Mouse (Mus musculus) right cerebral cortex, adult 18-20 months (tissue): Measurements from ENCODE around the gene Ctdsp1.

Source experiments
- DNase-seq: peaks from one replicate; pipeline ENCODE4 v3.0.0; 2022; ENCODE audit warnings: mixed read lengths

Gene Ctdsp1

DNA sequence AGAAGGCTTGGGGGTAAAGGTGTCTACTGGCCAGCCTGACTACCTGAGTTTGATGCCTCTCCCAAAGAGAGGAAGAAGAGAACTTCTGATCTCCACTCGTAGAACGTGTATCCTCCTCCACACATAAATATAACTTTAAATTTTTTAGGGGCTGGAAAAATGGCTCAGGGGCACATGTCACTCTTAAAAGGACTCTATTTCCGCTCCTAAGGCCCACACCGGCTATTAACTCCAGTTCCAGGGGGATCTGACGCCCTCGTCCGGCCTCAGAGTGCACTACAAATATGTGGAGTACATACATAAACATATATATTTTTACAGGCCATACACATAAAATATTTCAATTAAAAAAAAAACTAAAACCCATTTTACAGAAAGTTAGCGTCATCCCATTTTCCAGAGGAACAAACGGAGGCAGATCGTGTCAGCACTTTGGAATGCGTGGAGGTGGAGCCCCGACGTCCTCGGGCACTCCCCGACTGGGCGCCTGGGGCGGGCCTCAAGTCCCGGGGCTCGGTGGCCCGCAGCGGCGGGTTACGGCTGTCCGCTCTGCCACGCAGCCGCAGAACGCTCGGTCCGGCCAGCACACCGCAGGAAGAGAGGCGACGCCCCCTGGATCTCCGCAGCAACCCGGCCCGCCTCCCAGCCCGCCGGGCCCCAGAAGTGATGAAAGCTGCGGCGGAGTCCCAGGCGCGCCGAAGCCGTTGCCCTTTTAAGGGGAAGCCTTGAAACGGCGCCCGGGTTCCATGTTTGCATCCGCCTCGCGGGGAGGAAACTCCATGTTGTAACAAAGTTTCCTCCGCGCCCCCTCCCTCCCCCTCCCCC, at the start of gene Ctdsp1:
Gene Ctdsp1 (plus strand): TSS at position 586 of the 825 bp plus-strand sequence.
- DNase-seq: peak; percentile 95

DNA sequence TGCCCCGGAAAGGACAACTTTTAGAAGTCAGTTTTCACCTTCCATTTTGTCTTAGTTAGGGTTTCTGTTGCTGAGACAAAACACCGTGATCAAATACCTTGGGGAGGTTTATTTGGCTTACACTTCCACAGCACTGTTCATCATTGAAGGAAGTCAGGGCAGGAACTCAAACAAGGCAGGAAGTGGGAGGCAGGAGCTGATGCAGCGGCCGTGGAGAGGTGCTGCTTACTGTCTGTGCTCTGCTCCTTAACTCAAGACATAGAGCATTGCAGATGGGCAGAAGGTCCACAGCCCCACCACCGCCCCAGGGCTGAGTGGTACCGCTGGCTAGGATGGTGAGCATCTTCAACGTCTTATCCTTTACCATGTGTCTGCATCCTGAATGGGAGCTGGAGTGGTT, 49.4 kb upstream of the Ctdsp1 start:
- DNase-seq: no peak

DNA sequence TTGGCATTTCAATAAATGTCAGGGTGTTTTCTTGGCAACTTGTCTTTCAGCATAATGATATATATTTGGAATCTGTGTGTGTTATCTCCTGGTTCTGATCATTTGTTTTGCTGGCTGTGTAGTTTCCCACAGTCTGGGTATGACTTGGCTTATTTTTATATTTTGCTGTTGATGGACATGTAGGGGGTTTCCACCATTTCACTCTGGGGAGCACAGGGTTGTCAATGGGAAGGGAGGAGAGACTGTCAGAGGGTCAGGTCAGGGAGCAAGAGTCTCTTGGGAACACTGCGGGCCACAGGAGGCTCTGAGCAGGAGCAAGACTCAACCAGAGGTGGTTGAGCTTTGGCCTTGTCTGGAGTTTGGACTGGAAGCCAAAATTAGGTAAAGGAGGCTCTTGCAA, 49.0 kb upstream of the Ctdsp1 start:
- DNase-seq: no peak

DNA sequence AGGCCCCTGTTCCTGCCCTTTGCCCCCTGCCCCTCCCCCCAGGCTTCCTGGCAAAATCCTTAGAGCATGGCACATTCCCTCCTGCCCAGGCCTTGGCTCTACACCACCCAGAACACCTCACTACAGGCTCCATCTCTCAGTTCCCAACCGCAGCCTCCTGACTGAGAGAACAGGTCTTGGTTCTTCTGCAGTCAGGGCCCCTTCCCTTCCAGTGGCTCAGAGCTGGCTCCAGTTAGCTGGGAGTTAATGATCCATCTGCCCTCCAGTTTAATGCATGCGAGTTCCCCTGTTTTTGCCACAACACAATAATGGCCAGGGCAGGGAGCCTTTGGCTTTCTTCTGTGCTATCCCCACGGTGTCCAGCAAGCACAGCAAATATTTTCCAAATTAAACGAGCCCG, 48.1 kb upstream of the Ctdsp1 start:
- DNase-seq: no peak

DNA sequence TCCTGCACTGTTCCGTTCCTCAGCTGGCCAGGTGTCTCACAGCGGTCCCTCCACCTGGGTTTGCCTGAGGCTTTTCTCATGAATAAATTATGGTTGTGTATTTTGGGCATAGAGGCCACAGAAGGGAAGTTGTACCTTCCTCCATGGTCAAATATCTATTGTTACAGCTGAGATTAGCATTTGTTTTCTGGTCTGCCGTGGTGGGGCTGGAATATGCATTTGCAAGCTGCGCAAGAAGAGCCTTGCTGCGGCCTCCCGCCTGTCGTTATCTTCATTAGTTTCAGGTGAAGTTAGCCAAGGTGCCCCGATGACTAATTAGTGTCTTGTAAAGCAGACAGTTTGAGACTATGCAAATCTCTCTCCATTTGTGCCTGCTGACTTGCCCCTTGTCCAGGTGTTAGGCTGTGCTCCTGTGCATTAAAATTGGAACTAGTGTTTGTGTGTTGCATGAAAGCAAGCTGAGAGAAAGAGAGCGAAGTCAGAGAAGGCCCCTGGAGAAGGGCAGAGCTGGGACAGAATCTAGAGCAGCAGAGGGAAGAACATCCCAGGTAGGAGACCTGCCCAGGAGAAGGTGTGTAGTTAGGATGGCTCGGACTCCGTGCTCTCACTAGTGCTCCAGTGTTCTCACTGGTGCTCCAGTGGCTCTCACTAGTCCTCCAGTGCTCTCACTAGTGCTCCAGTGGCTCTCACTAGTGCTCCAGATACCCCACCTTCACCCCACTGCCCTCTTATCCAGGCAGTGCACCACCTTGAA, 47.0 kb upstream of the Ctdsp1 start:
- DNase-seq: no peak

DNA sequence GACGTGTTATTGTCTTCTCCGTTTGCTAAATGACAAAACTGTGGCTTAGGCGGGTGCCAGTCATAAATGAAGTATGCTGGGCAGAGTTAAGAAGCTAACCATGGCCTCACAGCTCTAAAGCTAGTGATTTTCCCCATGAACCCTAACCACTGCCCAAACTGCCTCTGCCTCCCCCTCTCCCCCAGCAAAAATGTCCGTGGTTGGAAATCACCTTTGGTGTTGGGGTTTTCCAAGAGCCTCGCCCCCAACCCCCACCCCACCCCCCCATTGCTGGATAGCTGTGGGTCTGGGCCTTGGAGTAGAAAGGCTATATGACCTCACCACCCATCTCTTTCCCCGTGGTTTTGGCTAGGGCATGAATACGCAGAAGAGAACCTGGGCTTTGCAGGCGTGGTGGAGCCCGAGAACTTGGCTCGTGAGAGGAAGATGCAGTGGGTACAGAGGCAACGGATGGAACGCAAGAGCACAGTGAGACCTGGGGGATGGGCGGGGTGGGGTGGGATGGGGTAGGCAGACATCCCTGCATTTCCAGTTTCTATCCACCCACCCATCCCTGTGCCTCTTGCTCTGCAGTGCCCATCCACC, 40.0 kb upstream of the Ctdsp1 start:
- DNase-seq: no peak

DNA sequence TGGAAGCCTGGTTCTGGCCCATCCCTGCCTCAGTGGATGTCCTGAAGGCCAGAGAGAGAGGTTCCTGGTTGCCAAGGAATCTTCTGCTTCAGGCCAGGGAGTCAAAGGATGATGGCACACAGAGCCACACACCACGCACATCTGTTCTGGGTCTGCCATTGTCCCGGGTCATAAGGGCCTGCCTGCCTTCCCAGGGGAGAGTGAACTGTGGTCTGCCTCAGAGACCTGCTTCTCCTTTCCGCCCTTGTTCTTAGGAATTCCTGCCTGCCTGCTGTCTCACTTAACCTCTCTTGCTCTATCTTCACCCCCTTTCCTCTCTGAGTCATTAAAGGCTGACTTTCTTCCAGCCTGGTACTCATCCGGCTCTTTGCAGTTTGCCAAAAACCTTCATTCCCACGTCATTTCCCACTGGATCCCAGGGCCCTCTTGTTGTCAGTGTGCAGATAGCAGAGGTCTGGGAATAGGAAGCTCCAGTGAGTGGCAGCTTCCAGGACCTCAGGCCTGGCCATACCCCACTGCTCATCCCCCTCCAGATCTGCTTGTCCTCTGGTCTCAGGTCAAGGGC, 38.7 kb upstream of the Ctdsp1 start:
- DNase-seq: no peak

DNA sequence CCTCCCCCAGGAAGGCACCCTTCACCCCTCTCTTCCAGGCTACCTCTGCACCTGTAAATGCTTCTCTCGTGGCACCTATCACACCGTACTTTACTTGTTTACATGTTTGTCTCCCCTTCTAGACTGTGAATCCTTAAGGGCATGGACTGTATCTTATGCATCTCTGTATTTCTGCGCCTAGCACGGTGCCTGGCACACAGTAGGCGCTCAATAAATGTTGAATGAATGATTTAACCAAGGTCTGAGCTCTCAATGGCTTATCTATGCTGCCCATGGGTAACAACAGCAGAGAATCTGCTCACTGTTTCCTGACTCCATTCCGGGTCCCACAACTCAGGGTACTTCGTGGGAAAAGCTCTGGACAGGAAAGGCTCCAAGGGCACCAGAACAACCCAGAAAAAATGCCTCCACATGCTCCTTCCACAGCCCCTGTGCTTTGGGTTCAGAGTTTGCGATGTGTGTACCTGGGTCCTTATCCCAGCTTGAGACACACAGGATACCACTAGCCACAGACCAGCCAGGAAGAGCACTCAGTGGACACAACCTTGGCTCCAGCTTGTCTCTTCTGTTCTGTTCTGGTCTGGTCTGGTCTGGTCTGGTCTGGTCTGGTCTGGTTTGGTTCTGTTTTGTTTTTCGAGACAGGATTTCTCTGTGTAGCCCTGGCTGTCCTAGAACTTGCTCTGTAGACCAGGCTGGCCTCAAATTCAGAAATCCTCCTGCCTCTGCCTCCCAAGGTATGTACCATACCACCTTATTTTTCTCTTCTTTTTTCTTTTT, 37.7 kb upstream of the Ctdsp1 start:
- DNase-seq: no peak

DNA sequence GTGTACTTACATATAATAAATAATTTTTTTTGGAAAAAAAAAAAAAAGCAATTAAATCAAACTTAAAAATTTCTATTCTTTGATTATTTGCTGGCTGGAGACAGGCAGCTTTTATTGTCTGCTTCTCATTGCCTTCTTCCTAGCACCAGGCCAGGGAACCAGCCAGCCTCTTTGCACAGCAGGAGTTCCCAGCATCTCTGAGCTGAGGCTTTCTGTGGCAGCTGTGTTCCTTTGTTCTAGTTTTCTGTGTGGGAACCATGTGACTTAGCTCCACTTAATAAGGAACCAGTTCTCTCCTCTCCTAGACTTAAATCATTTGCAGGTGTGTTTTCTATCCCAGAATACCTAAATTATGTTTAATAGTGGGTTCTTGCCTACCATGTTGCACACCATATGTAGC, 33.8 kb upstream of the Ctdsp1 start:
- no peak for DNase-seq

DNA sequence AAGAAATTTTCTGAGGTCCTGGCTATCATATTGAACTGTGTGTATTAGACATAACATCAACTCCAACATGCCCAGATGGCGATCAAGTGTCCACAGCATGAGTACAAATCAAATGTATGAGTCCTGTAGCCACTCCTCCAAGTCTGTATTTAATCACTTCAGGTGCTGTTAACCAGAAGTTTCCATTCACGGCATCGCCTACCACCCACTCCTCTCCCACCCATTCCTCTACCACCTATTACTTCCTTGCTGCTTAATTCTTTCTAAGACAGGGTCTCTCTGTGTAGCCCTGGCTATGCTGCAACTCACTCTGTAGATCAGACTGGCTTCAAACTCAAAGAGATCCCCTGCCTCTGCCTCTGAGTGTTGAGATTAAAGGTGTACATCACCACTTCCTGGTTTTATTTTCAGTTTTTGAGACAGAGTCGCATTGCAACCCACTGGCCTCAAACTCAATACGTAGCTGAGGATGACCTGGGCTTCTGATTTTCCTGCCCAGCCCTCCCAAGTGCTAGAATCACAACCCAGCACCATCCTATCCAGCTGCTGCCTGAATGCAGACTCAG, 31.3 kb upstream of the Ctdsp1 start:
- no peak for DNase-seq

DNA sequence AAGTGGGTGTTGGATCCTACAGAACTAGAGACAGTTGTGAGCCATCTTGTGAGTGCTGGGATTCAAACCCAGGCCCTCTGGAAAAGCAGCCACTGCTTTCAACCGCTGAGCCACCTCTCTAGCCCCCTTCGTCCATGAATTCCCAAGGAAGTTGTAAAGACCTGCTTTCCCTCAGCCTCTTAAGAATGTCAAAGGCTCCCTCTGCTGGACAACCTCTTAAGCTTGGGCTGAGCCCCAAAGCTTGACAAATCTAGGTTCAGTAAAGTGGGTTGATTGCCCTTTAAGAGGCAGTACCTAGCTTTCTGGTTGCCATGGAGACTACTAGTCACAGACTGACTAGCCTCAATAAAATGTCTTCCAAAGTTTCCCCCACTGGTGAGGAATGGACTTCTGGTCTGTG, 29.5 kb upstream of the Ctdsp1 start, which contains the start of gene Catip:
Gene Catip (plus strand): TSS at position 297 of the 400 bp plus-strand sequence.
- peak; percentile 79 for DNase-seq

DNA sequence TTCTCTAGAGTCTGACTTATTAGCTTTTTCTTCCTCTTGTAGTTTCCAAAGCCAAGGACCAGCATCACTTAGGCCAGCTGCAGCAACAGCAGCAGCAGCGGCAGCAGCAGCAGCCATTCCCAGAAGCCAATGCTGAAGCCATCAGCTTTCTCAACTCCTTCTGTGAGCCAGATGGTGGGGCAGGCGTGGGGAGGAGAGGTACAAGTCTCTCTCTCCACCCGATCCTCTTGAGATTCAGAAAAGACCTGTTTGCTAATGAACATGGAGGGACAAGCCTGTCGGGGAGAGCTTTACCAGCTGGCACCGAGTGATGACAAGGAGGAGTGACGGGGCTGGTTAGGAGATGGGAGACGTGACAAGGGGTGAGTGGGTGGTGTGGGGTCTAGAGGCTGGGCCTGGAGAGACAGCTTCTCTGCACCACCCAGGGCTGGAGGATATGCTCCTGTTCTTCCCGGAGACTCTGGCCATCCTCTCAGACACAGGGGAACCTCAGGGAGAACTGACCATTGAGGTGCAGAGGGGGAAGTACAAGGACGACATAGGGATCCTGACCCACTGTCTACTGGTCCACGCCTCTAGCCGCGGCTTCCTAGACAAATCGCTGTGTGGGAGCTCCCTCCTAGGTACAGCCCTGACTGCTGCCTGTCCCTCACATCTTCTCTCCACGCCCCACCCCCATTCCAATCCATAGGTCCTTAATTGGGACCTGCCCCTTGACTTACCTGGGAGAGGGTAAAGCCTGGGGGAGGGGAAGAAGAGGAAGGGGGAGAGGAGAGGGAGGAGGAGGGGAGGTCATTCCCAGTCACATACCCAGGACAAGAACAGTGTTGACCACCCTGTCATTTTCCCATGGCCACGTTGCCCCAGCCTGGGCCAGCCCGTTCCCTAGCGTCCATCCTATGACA, 28.7 kb upstream of the Ctdsp1 start:
- DNase-seq: peak; percentile 25

DNA sequence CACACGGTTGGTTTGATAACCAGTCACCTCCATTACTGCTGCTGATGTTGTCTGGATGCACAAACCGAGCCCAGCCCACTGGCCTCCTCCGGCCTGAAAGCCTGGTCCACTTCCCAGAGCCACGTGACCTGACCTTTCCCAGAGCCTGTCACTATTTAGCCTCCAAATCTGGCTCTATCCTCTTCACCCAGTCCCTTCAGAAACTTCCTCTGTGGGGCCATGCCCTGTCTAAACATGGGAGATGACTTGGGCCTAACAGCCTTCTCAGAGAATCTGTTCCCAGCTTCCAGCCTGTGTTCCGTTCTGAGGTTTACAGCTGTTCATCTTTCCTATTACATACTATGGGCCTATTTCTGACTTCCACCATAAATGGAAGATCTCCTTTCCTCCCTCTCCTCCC, 27.9 kb upstream of the Ctdsp1 start:
- DNase-seq: no peak

DNA sequence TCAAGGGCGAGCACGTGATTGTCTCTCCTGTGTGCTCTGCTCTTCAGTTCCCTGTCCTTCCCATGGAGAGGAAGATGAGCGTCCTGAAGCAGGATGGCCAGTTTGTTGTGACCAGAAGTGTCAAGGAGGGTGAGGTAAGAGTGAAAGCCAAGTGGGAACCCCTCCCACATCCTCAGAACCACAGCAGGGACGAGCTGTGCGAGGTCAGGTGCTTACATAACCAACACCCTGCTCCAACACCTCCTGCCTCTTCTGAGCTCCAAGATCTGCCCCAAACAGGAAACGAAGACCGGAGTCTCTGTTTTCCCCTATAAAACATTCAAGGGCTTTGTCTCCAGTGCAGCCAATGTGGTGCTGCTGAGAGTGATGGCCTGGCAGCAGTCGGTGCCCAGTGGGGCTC, 27.0 kb upstream of the Ctdsp1 start:
- no peak for DNase-seq

DNA sequence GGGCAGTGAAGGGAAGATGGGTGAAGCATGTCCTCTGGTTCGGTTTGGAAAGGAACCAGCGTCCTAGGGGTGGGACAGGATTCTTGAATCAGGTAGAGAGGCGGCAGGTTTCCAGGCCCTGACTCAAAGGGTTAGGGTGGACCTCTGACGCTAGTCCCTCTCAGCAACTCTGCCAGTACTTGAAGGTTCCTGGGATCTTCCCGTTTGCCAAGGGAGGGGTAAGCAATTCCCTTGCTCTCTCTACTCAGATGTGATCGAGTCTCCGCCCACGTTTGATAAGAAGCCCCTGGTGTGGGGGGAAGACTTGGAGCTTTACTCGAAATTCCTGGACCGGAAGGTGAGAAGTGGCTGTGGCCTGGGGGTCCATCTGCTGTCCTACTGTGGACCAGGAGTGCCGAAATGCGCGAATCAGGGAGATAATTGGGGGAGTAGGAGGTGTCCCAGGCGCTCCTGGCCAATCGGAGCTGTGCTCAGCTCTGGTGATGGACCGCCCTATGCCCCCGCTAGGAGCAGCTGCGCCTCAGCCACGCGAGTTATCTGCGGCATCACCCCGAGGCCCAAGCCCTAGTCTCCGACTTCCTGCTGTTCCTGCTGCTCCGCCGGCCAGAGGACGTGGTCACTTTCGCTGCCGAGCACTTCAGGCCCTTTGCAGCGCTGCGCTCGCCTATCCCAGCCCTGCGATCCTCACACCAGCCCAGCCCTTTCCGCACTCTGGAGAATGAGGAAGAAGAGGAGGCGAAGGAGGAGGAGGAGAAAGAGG, 23.2 kb upstream of the Ctdsp1 start:
- DNase-seq: peak; percentile 53

DNA sequence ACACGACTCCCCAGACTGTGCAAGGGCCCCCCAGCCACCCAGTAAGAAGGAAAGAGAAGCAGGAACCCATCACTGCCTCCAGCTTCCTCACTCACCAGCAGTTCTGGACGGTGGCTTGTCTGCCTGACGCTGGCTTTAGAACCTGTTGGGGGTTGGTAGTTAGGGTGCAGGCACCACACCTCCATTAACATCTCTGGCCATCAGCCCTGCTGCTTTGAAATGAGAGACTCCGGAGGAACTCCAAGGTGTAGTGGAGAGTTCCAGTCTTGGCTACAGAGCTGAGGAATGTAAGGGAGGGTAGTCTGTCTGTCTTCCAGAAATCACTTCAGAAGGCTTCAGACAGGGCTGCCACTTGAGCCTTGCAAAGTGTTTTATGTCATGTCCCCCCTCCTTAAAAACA, 21.3 kb upstream of the Ctdsp1 start:
- no peak for DNase-seq

DNA sequence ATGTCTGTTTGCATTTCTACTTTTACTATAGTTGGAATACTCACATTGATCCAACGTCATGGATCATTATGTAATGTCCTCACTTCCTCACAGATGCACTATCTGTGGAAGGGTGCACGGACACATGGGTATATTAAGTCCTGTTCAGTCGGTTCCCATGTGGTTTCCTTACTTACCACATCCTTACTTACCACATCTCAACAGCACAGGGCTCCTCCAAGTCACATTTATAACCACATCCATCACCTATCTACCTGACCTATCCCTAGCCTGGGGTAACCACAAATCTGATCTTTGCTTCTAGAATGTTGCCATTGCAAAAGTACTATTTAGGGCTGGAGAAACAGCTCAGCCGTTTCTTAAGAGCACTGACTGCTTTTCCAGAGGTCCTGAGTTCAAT, 17.9 kb upstream of the Ctdsp1 start:
- DNase-seq: no peak

DNA sequence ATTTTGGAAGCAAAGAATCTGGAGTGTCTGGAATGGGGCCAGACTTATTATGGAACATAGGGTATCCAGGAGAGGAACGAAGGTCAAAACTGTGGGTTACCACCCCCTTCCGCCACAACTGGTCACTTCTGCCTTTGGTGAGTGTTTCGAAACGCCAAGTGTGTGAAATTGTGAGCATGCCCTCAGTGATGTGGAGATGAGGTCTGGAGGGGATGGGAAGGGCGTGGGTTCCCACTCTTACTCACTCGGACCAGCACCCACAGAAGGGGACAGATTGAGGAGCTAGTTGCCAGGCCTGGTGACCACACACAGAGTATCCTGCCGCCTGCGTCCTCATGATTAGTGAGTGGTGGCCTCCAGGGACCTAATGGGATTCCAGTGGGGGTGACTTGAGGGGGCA, 16.3 kb upstream of the Ctdsp1 start, which contains the start of gene Slc11a1:
Gene Slc11a1 (plus strand): TSS at position 216 of the 400 bp plus-strand sequence.
- no peak for DNase-seq

DNA sequence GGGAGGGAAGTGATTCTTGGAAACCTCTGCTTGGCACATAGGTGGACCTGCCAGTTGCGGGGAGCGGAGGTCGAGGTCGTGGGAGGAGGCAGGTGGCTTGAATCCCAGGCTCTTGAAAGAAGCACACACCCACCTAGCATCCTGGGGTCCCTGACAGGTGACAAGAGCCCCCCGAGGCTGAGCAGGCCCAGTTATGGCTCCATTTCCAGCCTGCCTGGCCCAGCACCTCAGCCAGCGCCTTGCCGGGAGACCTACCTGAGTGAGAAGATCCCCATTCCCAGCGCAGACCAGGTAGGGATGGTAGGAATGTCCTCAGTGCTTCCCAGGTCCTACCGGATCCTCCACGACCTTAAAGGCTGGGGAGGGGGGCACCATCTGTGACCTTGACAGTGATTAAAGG, 15.7 kb upstream of the Ctdsp1 start:
- no peak for DNase-seq

DNA sequence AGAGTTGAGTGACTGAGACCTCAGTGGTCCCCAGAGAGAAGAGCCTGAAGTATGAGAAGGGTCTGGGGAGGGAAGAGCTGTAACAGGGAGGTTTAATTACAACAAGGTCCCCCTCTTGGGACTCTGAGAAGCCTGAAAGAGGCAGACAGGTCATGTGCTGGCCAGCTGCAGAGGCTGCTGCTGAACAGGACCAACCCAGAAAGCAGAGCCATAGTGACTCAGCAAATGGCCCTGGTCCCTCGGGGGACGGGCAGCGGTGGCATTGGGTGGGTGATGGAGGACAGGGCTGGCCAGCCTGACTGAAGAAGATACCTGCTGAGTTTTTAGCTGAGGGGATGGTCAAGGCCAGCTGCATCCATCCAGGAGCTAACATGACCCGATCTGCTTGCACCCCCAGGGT, 14.9 kb upstream of the Ctdsp1 start:
- no peak for DNase-seq
